Mouse (Mus musculus) left cerebral cortex, adult 2 months (tissue): Measurements from ENCODE around the gene Rap1gap. TPM values are rescaled to one million over a fixed set of nuclear protein-coding genes. Genes with fewer than 3 reads are reported as not detected.

Source experiments
- DNase-seq, 2 experiments: peaks; one replicate each; pipeline ENCODE4 v3.0.0; 2021 to 2022; ENCODE audit warnings: low spot score in 2 of 2, mixed read lengths in 1 of 2; ENCODE audit errors: extremely low spot score in 1 of 2
- H3K27ac ChIP-seq: fragments of 200-600 bp; 2 replicates; pipeline ENCODE4 v1.8.1; 2022
- H3K4me3 ChIP-seq: fragments of 200-600 bp; 2 replicates; pipeline ENCODE4 v1.8.1; 2022
- CTCF ChIP-seq: fragments of 200-600 bp; IDR thresholded peaks from 2 replicates; pipeline ENCODE4 v1.8.1; 2022; ENCODE audit warnings: antibody characterized with exemption, mild to moderate bottlenecking, moderate library complexity
- intact Hi-C: fragments of 180-260 bp; cut with DNase I; formaldehyde crosslinking; loops from one replicate; pipeline ENCODE4 v1.15.1; 2025
- total RNA-seq, 2 experiments: library from RNA; stranded (reverse); gene quantifications; 2 replicates each; pipeline ENCODE4 v1.2.3; 2021

Rap1gap gene
- total RNA-seq, 2 experiments from 2014 or later = 267 to 315 TPM

- peak; percentile 56 to 61 for DNase-seq
- TF ChIP-seq CTCF = no peak
- no peak overlapping the region for H3K4me3 ChIP-seq
- intact Hi-C loops = no loop called here
- H3K27ac ChIP-seq = peak overlapping the region; percentile 51
Observed at GRCm38 (mm10) chr4:137728399-137729154, 64.1 kb downstream of the Rap1gap start.

DNA sequence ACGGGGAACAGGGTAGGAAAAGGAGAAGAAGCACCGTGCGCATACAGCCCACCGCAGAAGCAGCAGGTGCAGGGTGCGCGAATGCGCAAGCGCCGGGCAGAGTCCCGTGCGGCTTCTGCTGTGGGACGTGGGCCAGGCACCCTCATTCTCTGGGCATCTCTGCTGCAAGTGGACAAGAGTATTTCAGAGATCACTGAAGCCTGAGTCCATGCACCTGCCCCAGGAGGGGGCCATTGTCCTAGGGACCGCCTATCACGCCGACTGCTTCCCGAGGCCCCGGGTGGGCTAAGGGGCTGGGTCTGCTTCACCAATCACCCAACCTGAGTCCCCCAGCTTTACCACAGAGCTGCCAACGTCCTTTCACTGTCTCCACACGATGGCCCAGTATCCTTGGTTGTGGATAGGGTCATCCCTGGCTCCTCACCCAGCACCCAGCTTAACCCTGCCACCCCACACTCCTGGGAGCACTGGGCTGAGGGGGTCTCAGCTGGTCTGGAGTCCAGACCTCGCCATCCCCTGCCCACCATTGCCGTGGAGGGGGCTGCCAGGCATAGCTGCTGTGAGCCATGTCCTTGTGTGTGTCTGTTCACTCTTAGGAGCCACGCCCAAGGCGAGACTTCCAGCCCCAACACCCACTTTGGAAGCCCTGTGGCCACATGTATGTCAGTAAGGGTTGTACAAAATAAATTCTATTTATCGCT is 64.8 kb downstream of the Rap1gap start:
- DNase-seq = no peak
- H3K27ac ChIP-seq = peak overlapping the region; percentile 51; the same call in 1 of the 2 replicates
- H3K4me3 ChIP-seq = no peak overlapping the region
- intact Hi-C loops = no loop called here
- no peak for TF ChIP-seq CTCF

- no peak overlapping the region for H3K27ac ChIP-seq
- no peak overlapping the region for H3K4me3 ChIP-seq
- peak; percentile 83 to 91 for DNase-seq
- peak; percentile 92 for TF ChIP-seq CTCF
- intact Hi-C loops = loop anchor here (1.0 to 5.0 kb wide), 3 partner anchors 66 to 212 kb away; partner anchors contain the start of gene Alpl
Observed at GRCm38 (mm10) chr4:137730134-137730533, 65.6 kb downstream of the Rap1gap start.

DNA sequence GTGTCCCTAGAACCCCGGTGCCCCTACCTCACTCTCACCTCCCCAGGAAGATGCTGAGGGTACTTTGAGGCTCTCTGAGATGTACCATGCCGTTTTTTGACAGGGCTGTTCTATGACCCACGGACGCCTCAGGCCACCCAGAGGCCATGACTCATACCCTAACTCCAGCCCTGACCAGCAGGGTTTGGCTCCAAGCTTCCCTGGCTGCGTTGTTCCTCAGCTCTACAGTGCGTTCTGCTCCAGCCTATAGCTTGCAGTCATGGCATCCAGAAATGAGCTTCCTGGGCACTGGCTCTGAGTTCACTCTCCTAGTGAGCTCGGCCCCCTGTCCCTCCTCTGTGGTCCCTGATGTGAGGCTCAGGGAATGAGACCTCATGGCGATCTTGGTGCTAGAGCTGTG is 66.2 kb downstream of the Rap1gap start:
- intact Hi-C loops = loop anchor here (1.0 to 5.0 kb wide), 3 partner anchors 66 to 212 kb away; partner anchors contain the start of gene Alpl
- Histone ChIP-seq H3K4me3 (no peak overlapping the region), H3K27ac (no peak overlapping the region)
- no peak for TF ChIP-seq CTCF
- DNase-seq = no peak

- intact Hi-C loops = loop anchor here (5.0 kb wide), 1 partner anchor 210 kb away; no protein-coding TSS in a partner anchor
Observed at GRCm38 (mm10) chr4:137731891-137732290, 67.4 kb downstream of the Rap1gap start.

DNA sequence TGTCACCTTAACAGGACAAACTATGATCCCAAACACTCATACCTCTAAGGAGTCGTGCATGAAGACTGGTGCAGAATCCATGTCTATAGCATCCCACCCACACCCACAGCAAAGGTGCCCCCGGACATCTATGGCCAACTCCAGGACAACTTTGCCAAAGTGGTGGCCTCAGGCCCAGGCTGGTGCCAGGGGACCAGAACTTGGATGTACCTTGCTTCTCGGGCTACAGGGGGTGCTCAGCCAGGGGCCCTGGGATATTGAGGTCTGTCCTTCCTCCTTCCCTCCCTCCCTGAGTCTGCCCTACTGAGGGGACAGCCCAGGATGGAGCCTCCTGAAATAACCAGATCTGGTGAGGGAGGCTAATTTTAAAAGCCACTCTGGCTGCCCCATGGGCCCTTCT is 67.8 kb downstream of the Rap1gap start:
- no peak overlapping the region for H3K4me3 ChIP-seq
- intact Hi-C loops = loop anchor here (5.0 kb wide), 1 partner anchor 210 kb away; no protein-coding TSS in a partner anchor
- no peak for TF ChIP-seq CTCF
- DNase-seq = no peak
- H3K27ac ChIP-seq = no peak overlapping the region

More at GRCm38 (mm10) chr4:137731891-137732290, 67.4 kb downstream of the Rap1gap start:
- TF ChIP-seq CTCF = no peak
- H3K27ac ChIP-seq = no peak overlapping the region
- DNase-seq = no peak
- no peak overlapping the region for H3K4me3 ChIP-seq

GRCm38 (mm10) chr4:137732962-137733361 is 68.4 kb downstream of the Rap1gap start:
- no peak overlapping the region for H3K27ac ChIP-seq
- intact Hi-C loops = loop anchor here (5.0 kb wide), 1 partner anchor 209 kb away; no protein-coding TSS in a partner anchor
- no peak for DNase-seq
- TF ChIP-seq CTCF = no peak
- H3K4me3 ChIP-seq = no peak overlapping the region

DNA sequence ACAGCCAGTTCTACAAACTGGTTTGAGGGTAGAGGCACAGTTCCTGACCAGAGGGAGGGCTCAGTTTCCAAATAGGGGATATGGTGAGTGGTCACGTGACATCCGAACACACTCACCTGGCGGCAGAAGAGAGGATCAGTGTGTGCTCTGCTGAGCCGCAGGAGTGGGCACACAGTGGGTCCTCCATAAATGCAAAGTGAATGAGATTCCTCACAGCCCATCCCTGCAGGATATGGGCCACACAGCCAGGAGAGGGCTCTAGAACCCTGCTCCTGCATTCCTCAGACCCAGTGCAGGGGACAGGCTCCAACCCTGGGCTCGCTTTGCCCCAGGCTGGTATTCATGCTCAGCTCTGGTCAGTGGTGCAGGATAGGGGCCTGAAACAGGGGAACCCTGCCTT is 68.9 kb downstream of the Rap1gap start:
- H3K27ac ChIP-seq = no peak overlapping the region
- intact Hi-C loops = loop anchor here (5.0 kb wide), 1 partner anchor 209 kb away; no protein-coding TSS in a partner anchor
- no peak overlapping the region for H3K4me3 ChIP-seq
- peak; percentile 23 for TF ChIP-seq CTCF
- DNase-seq = no peak

GRCm38 (mm10) chr4:137736220-137736701 is 71.7 kb downstream of the Rap1gap start:
- Histone ChIP-seq H3K27ac (no peak overlapping the region), H3K4me3 (no peak overlapping the region)
- intact Hi-C loops = no loop called here
- no peak for DNase-seq
- TF ChIP-seq CTCF = no peak

- TF ChIP-seq CTCF = no peak
- no peak overlapping the region for H3K4me3 ChIP-seq
- no peak overlapping the region for H3K27ac ChIP-seq
- no peak for DNase-seq
- intact Hi-C loops = no loop called here
Observed at GRCm38 (mm10) chr4:137737760-137738159, 73.2 kb downstream of the Rap1gap start.

DNA sequence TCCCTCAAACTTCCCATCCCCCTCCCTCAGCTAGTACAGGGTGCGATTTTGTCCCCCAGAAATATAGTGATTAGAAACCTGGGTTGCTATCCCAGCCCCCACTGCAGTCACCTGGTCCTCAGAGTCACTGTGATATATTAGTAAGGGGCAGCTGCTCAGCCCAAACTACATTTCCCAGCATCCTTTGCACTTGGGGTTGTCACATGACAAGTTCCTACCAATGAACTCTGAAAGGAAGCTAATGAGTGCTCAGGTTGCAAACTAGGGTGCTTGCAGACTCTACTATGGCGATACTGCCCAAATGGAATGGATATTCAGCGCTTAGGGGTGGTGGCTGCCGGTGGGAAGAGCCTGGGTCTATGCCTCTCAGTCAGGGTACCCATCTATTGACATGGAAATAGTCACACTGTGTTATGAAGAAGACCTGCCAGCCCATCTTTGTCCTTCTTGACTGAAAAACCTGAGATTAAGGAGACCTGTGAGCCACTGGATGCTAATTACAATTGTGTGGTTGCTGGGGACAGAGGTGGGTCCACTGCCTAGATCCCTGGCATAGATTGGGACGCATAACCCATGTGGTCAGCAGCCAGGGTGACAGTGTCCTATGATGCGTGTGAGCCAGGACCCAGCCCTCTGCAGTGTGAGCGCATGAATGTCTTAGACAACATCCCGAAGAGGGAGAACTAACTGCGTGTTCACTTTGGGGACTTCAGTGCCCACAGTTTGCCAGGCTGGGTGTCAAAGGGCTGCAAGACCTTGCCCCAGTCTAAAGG is 74.8 kb downstream of the Rap1gap start:
- Histone ChIP-seq H3K4me3 (no peak overlapping the region), H3K27ac (no peak overlapping the region)
- no peak for TF ChIP-seq CTCF
- intact Hi-C loops = no loop called here
- no peak for DNase-seq

DNA sequence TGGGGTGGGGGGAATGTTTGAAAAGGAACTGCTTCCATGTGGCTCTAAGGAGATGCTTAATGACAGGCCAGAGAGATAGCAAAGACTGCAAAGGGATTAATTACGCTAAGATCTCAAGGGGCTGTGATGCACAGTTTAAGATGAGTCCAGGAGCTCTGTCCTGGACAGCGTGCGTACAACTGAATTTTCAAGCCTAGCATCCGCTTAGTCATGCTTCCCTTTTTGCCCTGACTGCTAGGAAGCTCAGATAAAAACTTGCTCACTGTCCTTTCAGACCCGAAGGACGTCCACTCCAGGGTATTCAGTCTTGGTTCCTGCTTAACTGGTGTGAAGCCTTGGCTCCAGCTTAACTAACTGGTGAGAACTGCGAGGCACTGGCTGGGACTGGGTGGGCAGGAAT is 75.8 kb downstream of the Rap1gap start:
- no peak overlapping the region for H3K27ac ChIP-seq
- no peak overlapping the region for H3K4me3 ChIP-seq
- intact Hi-C loops = no loop called here
- DNase-seq = no peak
- no peak for TF ChIP-seq CTCF
